Mouse (Mus musculus): Measurements from ENCODE around the gene Ddc. TPM values are rescaled to one million over a fixed set of nuclear protein-coding genes. Genes with fewer than 3 reads are reported as not detected.

Gene Ddc
- polyA plus RNA-seq, 1 experiment: 0.48 TPM

DNA sequence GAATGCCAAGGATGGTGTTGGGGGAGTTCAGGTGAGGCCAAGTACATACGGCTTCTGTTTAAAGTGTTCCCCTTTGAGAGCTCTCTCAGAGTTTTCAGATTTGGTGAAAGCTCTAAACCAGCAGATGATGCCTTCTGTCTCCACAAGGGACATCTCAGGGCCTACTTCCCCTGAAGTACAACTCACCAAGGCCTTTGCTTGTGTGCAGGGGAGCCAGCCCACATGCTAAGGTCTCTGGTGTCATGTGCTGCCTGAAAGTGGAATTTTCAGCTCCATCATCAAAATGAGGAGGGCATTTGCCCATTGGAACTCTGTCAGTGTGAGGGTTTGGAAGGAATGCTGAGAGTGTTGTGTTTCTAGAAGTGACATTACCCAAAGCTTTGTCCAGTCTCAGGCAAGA is 132.5 kb downstream of the Ddc start:
- no peak for TF ChIP-seq MAX (IDR thresholded peaks at IDR 0.05)
- TF ChIP-seq FOSL1 (IDR thresholded peaks at IDR 0.05; ENCODE audit: insufficient read depth, low read length, poor library complexity, severe bottlenecking): no peak
- TF ChIP-seq MYOD1 (IDR thresholded peaks at IDR 0.05; ENCODE audit: control insufficient read depth, insufficient read length, low read depth): no peak
- TF ChIP-seq USF1 (IDR thresholded peaks at IDR 0.05; ENCODE audit: low read depth): no peak
- Histone ChIP-seq H3K79me3 (ENCODE audit: low read depth) (no peaks in the 10 kb centered on the region), H3K36me3 (ENCODE audit: control insufficient read depth, insufficient read depth) (no peaks in the 10 kb centered on the region)

More for the DNA sequence above, 132.5 kb downstream of the Ddc start:
- no peak overlapping the region for H3ac ChIP-seq (ENCODE audit: control insufficient read depth, insufficient read length, low read depth)
- H3K79me2 ChIP-seq (ENCODE audit: control insufficient read depth, insufficient read depth): no peaks in the 10 kb centered on the region
- H3K27me3 ChIP-seq (ENCODE audit: control insufficient read depth, insufficient read depth, insufficient read length): peaks cover 5% of the 10 kb centered on the region
- H3K4me3 ChIP-seq (ENCODE audit: insufficient read depth, poor library complexity, severe bottlenecking): no peak overlapping the region

Other genes starting within 250 kb of the Ddc start
- gene Ikzf1, start 213.1 kb downstream of the Ddc start, polyA plus RNA-seq (2012; fragmentation: generic; extraction: Trizol): 1.0 TPM
- 19.3 TPM for gene Fignl1, start 89.2 kb downstream of the Ddc start, polyA plus RNA-seq (2012; fragmentation: generic; extraction: Trizol)
- gene Grb10, start 140.5 kb upstream of the Ddc start, polyA plus RNA-seq (2012; fragmentation: generic; extraction: Trizol): 0.01 TPM